Mouse (Mus musculus): Measurements from ENCODE around the gene Rab3ip. TPM values are rescaled to one million over a fixed set of nuclear protein-coding genes. Genes with fewer than 3 reads are reported as not detected.

Gene Rab3ip
- polyA plus RNA-seq, 1 experiment from 2014 or later = 173 TPM

DNA sequence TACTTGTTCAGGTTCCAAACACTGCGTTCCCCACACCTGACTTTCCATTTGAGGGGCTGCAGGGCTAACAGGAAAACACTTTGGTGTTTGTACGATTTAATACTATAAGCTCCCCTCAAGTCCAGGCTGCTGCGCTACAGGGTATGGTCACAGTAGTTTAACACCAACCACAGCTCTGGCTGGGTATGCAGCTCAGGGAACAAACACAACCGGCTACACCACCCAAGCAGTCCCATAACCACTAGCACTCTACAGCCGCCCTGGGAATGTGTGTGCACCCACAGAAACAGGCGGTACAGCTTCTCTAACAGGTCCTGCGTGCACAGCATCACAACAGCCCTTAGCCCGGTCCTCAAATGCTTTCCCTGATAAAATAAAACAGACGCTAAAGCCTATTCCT, 37.7 kb downstream of the Rab3ip start:
- Histone ChIP-seq H3K9ac (ENCODE audit: low read depth, low read length) (no peak overlapping the region), H3K4me2 (ENCODE audit: low read length) (no peak overlapping the region), H3K9me3 (replicated peaks; ENCODE audit: low read length) (no peaks in the 10 kb centered on the region), H3K27me3 (ENCODE audit: insufficient read depth, low read length) (no peaks in the 10 kb centered on the region), H3K36me3 (ENCODE audit: insufficient read depth, low read length) (peaks cover 31% of the 10 kb centered on the region), H3K27ac (no peak overlapping the region), H3K4me3 (replicated peaks; ENCODE audit: low read depth, low read length) (no peak overlapping the region), H3K4me1 (replicated peaks; ENCODE audit: insufficient read depth, low read length) (no peaks in the 10 kb centered on the region)
- DNase-seq (ENCODE audit: low spot score) (no peak), ATAC-seq (replicated peaks; ENCODE audit: low FRiP score, low read depth) (no peak)
- no peak for TF ChIP-seq CTCF (IDR thresholded peaks at IDR 0.05; ENCODE audit: low read depth)
- 94% methylated on average over 9 of the region's 9 CpGs for WGBS

GRCm38 (mm10) chr10:116908901-116909642, 41.5 kb downstream of the Rab3ip start:
- Histone ChIP-seq H3K9me3 (replicated peaks; ENCODE audit: low read length) (no peaks in the 10 kb centered on the region), H3K4me1 (replicated peaks; ENCODE audit: insufficient read depth, low read length) (no peaks in the 10 kb centered on the region), H3K4me2 (ENCODE audit: low read length) (no peak overlapping the region), H3K4me3 (replicated peaks; ENCODE audit: low read depth, low read length) (no peak overlapping the region), H3K36me3 (ENCODE audit: insufficient read depth, low read length) (peaks cover 46% of the 10 kb centered on the region), H3K27ac (no peak overlapping the region), H3K27me3 (ENCODE audit: insufficient read depth, low read length) (no peaks in the 10 kb centered on the region), H3K9ac (ENCODE audit: low read depth, low read length) (no peak overlapping the region)
- WGBS = 73% methylated on average over 15 of the region's 15 CpGs
- no peak for TF ChIP-seq CTCF (IDR thresholded peaks at IDR 0.05; ENCODE audit: low read depth)
- ATAC-seq (replicated peaks; ENCODE audit: low FRiP score, low read depth) = no peak
- DNase-seq (ENCODE audit: low spot score) = no peak

DNA sequence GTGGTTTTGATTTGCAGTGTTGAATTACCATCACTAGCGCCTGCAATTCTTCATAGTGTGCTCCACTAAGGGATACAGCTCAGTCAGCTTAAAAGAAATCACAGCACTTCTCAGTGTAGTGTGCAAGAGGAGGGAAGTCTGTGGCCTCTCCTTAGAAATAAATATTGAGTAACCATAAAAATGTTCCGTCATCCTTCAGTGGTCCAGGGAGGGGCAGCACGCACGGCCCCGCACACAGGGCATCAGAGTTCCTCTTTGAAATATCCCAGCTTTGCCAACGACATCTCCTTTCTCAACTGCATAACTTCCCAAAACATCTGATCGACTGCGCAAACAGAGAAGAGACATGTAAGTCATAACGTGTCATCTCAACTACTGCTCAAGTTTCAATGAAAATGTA, 43.8 kb downstream of the Rab3ip start:
- TF ChIP-seq CTCF (IDR thresholded peaks at IDR 0.05; ENCODE audit: low read depth) = no peak
- 63% methylated on average over 9 of the region's 9 CpGs for WGBS
- Histone ChIP-seq H3K27me3 (ENCODE audit: insufficient read depth, low read length) (no peaks in the 10 kb centered on the region), H3K9me3 (replicated peaks; ENCODE audit: low read length) (no peaks in the 10 kb centered on the region), H3K4me2 (ENCODE audit: low read length) (no peak overlapping the region), H3K9ac (ENCODE audit: low read depth, low read length) (no peak overlapping the region), H3K36me3 (ENCODE audit: insufficient read depth, low read length) (peaks cover 32% of the 10 kb centered on the region; the same call in 1 of the 2 replicates), H3K4me3 (replicated peaks; ENCODE audit: low read depth, low read length) (no peak overlapping the region), H3K4me1 (replicated peaks; ENCODE audit: insufficient read depth, low read length) (no peaks in the 10 kb centered on the region), H3K27ac (no peak overlapping the region)
- DNase-seq (ENCODE audit: low spot score) (no peak), ATAC-seq (replicated peaks; ENCODE audit: low FRiP score, low read depth) (no peak)

GRCm38 (mm10) chr10:116904503-116904908, 46.1 kb downstream of the Rab3ip start:
- no peak for TF ChIP-seq CTCF (IDR thresholded peaks at IDR 0.05; ENCODE audit: low read depth)
- no peak overlapping the region for H3K4me3 ChIP-seq (replicated peaks; ENCODE audit: low read depth, low read length)
- no peaks in the 10 kb centered on the region for H3K27me3 ChIP-seq (ENCODE audit: insufficient read depth, low read length)
- H3K4me2 ChIP-seq (ENCODE audit: low read length) = no peak overlapping the region
- DNase-seq (ENCODE audit: low spot score) = no peak
- no peaks in the 10 kb centered on the region for H3K4me1 ChIP-seq (replicated peaks; ENCODE audit: insufficient read depth, low read length)
- 0 out of 2 replicates have a peak, but pooled peaks cover 25% of the 10 kb centered on the region for H3K36me3 ChIP-seq (ENCODE audit: insufficient read depth, low read length)
- WGBS = 78% methylated on average over 10 of the region's 10 CpGs
- no peak overlapping the region for H3K27ac ChIP-seq
- peak; percentile 41; the same call in 1 of the 2 replicates for ATAC-seq (replicated peaks; ENCODE audit: low FRiP score, low read depth)
- H3K9ac ChIP-seq (ENCODE audit: low read depth, low read length) = no peak overlapping the region
- H3K9me3 ChIP-seq (replicated peaks; ENCODE audit: low read length) = no peaks in the 10 kb centered on the region

DNA sequence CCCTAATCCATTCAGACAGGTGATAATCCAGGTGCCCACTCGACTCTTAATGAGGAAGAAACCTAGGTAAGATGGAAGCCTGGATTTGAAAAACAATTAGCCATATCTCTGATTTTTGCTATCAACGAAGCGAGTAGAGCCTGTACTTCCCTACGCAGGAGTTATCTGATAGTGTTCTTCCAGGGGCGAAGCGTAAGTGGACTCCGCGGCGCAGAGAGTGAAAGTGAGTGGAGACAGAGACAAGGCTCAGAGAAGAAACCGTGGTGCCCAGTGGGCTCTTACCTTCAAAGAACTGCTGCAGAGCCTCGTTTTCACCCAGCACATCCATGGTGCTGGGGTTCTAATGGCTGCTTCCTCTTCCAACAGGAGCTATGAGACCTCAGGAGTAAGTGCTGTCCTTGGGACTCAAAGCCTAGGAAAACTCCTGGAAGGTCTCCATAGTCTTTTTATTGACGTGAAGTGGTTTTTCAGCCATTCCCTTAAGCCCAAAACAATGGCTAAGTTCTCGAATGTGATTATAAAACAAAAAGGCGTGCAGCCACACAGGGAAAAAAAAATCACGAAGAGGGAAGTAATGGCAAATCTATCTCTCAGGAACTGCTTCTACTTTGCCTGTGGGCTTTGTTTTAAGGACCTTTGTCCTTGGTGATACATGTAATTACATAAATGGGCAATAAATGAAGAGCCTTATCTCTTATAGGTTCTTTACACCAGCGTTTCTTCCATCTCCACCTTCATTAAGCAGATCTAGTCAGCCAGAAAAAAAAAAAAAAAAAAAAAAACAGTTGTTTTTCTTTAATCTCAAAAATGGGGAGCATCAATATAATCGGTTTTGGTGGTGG, 54.0 kb downstream of the Rab3ip start, which contains the start of gene Myrfl:
Gene Myrfl (minus strand): TSS at position 584 of the 842 bp plus-strand sequence.
- WGBS = 83% methylated on average over 17 of the region's 17 CpGs

GRCm38 (mm10) chr10:116895108-116895833, 55.3 kb downstream of the Rab3ip start:
- no peak overlapping the region for H3K9ac ChIP-seq (ENCODE audit: low read depth, low read length)
- H3K36me3 ChIP-seq (ENCODE audit: insufficient read depth, low read length) = no peaks in the 10 kb centered on the region
- TF ChIP-seq CTCF (IDR thresholded peaks at IDR 0.05; ENCODE audit: low read depth) = no peak
- H3K4me3 ChIP-seq (replicated peaks; ENCODE audit: low read depth, low read length) = no peak overlapping the region
- no peak for DNase-seq (ENCODE audit: low spot score)
- H3K27ac ChIP-seq = no peak overlapping the region
- 90% methylated on average over 12 of the region's 12 CpGs for WGBS
- H3K9me3 ChIP-seq (replicated peaks; ENCODE audit: low read length) = no peaks in the 10 kb centered on the region
- no peaks in the 10 kb centered on the region for H3K27me3 ChIP-seq (ENCODE audit: insufficient read depth, low read length)
- H3K4me2 ChIP-seq (ENCODE audit: low read length) = no peak overlapping the region
- no peak for ATAC-seq (replicated peaks; ENCODE audit: low FRiP score, low read depth)
- no peaks in the 10 kb centered on the region for H3K4me1 ChIP-seq (replicated peaks; ENCODE audit: insufficient read depth, low read length)

More for the DNA sequence above, 54.0 kb downstream of the Rab3ip start, which contains the start of gene Myrfl:
- Histone ChIP-seq H3K4me1 (replicated peaks; ENCODE audit: insufficient read depth, low read length) (no peaks in the 10 kb centered on the region), H3K4me3 (replicated peaks; ENCODE audit: low read depth, low read length) (no peak within 1 kb of the TSS), H3K9me3 (replicated peaks; ENCODE audit: low read length) (no peaks in the 10 kb centered on the region), H3K9ac (ENCODE audit: low read depth, low read length) (no peak within 1 kb of the TSS), H3K4me2 (ENCODE audit: low read length) (no peak within 1 kb of the TSS), H3K36me3 (ENCODE audit: insufficient read depth, low read length) (no peaks in the 10 kb centered on the region), H3K27ac (no peak within 1 kb of the TSS), H3K27me3 (ENCODE audit: insufficient read depth, low read length) (no peaks in the 10 kb centered on the region)
- no peak for TF ChIP-seq CTCF (IDR thresholded peaks at IDR 0.05; ENCODE audit: low read depth)
- no peak for ATAC-seq (replicated peaks; ENCODE audit: low FRiP score, low read depth)
- no peak for DNase-seq (ENCODE audit: low spot score)

Data from kidney, postnatal 0 days (tissue).